Mouse (Mus musculus) midbrain, embryonic 11.5 days (tissue): Measurements from ENCODE around the gene Tbc1d12. TPM values are rescaled to one million over a fixed set of nuclear protein-coding genes. Genes with fewer than 3 reads are reported as not detected.
A peak's percentile ranks its signal among the peaks of the same experiment; 100 is the strongest.

ENCODE experiments used
- ATAC-seq: fragments of 200-750 bp; cut with Nextera tagmentation; 2 replicates; pipeline ENCODE4 v1.8.0; 2017; ENCODE audit warnings: moderate TSS enrichment, moderate library complexity; ENCODE audit not compliant: low FRiP score
- DNase-seq: peaks from one replicate; pipeline ENCODE4 v3.0.0; 2015; ENCODE audit warnings: low spot score; ENCODE audit errors: missing footprints
- H3K27ac ChIP-seq: fragments of 300-500 bp; sonication (generic); 2 replicates; pipeline ENCODE4 v1.5.1; 2014; ENCODE audit warnings: low read depth, low read length
- H3K27me3 ChIP-seq: fragments of 300-500 bp; sonication (generic); 2 replicates; pipeline ENCODE4 v1.6.1; 2014; ENCODE audit warnings: mild to moderate bottlenecking, low read length, moderate library complexity, mixed read lengths; ENCODE audit not compliant: control insufficient read depth, insufficient read depth
- H3K36me3 ChIP-seq: fragments of 300-500 bp; sonication (generic); 2 replicates; pipeline ENCODE4 v1.6.1; 2014; ENCODE audit warnings: mild to moderate bottlenecking, low read length, moderate library complexity, mixed read lengths; ENCODE audit not compliant: control insufficient read depth, insufficient read depth
- H3K4me1 ChIP-seq: fragments of 300-500 bp; sonication (generic); 2 replicates; pipeline ENCODE4 v1.6.1; 2014; ENCODE audit warnings: low read length; ENCODE audit not compliant: control insufficient read depth, insufficient read depth
- H3K4me2 ChIP-seq: fragments of 300-500 bp; sonication (generic); 2 replicates; pipeline ENCODE4 v1.6.1; 2014; ENCODE audit warnings: mild to moderate bottlenecking, moderate library complexity
- H3K4me3 ChIP-seq: fragments of 300-500 bp; sonication (generic); 2 replicates; pipeline ENCODE4 v1.5.1; 2014; ENCODE audit warnings: low read depth, low read length
- H3K9ac ChIP-seq: fragments of 300-500 bp; sonication (generic); 2 replicates; pipeline ENCODE4 v1.6.1; 2014; ENCODE audit warnings: low read length
- H3K9me3 ChIP-seq: fragments of 300-500 bp; sonication (generic); 2 replicates; pipeline ENCODE4 v1.6.1; 2016; ENCODE audit warnings: low read length; ENCODE audit not compliant: control insufficient read depth
- WGBS: fragments of 180-500 bp; shearing (Covaris S2); extraction: QIAGEN DNeasy Blood & Tissue Kit; methylation state at CpG from one replicate; pipeline ENCODE4 v1.1.7; 2014; 5-methylcytosine and 5-hydroxymethylcytosine counted together
- polyA plus RNA-seq: library from polyadenylated mRNA; unstranded; fragments of >200 nt; fragmentation: Nextera tagmentation; extraction: Ambion mirVana; gene quantifications from 2 replicates; pipeline ENCODE4 v1.2.1, GENCODE M21; 2014

The Tbc1d12 gene
- polyA plus RNA-seq, 1 experiment from 2014 or later = 3.3 TPM

GRCm38 (mm10) chr19:38930252-38930787, 93.9 kb downstream of the Tbc1d12 start:
- Histone ChIP-seq H3K9me3 (no peaks in the 10 kb centered on the region), H3K4me2 (peak overlapping the region; percentile 82), H3K36me3 (peaks cover 4% of the 10 kb centered on the region; the same call in 1 of the 2 replicates), H3K27me3 (no peaks in the 10 kb centered on the region), H3K27ac (no peak overlapping the region), H3K4me1 (peaks cover 6% of the 10 kb centered on the region; the same call in 1 of the 2 replicates), H3K9ac (peak overlapping the region; percentile 92), H3K4me3 (peak overlapping the region; percentile 81)
- DNase-seq (no peak), ATAC-seq (peak; percentile 52)
- WGBS = 2% methylated on average over 23 of the region's 23 CpGs

DNA sequence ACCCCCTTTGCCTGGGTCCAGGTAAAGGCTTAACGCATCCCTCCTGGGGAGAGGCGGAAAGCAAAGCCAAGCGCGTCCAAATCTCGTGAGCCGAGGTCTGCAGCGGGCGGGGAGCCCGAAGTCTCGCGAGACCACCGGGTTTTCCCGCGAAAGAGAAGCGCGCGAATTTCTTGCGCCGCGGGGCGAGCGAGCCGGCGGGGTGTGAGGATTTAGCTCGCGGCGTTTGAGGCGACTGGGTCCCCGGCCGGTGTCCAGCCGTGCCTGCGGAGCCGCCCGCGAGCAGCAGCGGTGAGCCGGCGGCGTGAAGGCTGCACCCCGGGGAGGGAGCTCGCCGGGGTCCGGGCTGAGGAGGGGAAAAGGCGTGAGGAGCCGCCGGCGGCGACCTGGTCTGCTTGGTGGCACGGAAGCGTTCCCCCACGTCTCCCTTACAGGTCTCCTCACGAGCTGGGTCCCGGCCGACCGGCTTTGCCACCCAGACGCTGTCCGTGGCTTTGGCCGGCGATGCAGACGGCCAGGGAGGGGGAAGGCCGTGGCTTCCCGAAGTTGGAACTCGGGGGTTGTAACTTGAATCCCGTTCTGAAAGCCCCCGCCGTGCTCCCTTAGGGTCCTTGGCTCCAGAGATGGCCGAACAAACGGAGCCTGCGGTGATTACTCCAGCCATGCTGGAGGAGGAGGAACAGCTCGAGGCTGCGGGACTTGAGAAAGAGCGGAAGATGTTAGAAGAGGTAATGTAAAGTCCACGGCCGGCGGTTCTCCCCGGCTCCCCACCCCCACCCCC, 94.6 kb downstream of the Tbc1d12 start, which contains the start of gene Hells:
Gene Hells, plus strand, starts transcription at position 128 of the 778 bp plus-strand sequence.
- WGBS = under 1% methylated on average over 72 of the region's 76 CpGs
- no peaks in the 10 kb centered on the region for H3K9me3 ChIP-seq
- H3K4me2 ChIP-seq = peak within 1 kb of the TSS; percentile 82
- H3K9ac ChIP-seq = peak within 1 kb of the TSS; percentile 92
- H3K4me3 ChIP-seq = peak within 1 kb of the TSS; percentile 81
- H3K4me1 ChIP-seq = peaks cover 6% of the 10 kb centered on the region; the same call in 1 of the 2 replicates
- peaks cover 5% of the 10 kb centered on the region; the same call in 1 of the 2 replicates for H3K36me3 ChIP-seq
- H3K27me3 ChIP-seq = no peaks in the 10 kb centered on the region
- H3K27ac ChIP-seq = peak within 1 kb of the TSS; percentile 30
- ATAC-seq (peak; percentile 91), DNase-seq (peak; percentile 99)

- H3K36me3 ChIP-seq = peaks cover 7% of the 10 kb centered on the region; the same call in 1 of the 2 replicates
- H3K4me1 ChIP-seq = peaks cover 6% of the 10 kb centered on the region; the same call in 1 of the 2 replicates
- WGBS = 2% methylated on average over 6 of the region's 6 CpGs
- H3K9me3 ChIP-seq = no peaks in the 10 kb centered on the region
- peak overlapping the region; percentile 82 for H3K4me2 ChIP-seq
- no peak overlapping the region for H3K27ac ChIP-seq
- DNase-seq (peak; percentile 87), ATAC-seq (no peak)
- H3K27me3 ChIP-seq = no peaks in the 10 kb centered on the region
- H3K4me3 ChIP-seq = peak overlapping the region; percentile 81
- peak overlapping the region; percentile 92 for H3K9ac ChIP-seq
These were observed 95.1 kb downstream of the Tbc1d12 start for GRCm38 (mm10) chr19:38931566-38931890.

GRCm38 (mm10) chr19:38944590-38945307, 108.4 kb downstream of the Tbc1d12 start:
- no peak overlapping the region for H3K27ac ChIP-seq
- DNase-seq (no peak), ATAC-seq (no peak)
- H3K4me2 ChIP-seq = no peak overlapping the region
- no peak overlapping the region for H3K4me3 ChIP-seq
- no peaks in the 10 kb centered on the region for H3K9me3 ChIP-seq
- H3K9ac ChIP-seq = no peak overlapping the region
- H3K4me1 ChIP-seq = no peaks in the 10 kb centered on the region
- no peaks in the 10 kb centered on the region for H3K27me3 ChIP-seq
- peaks cover 6% of the 10 kb centered on the region for H3K36me3 ChIP-seq
- 83% methylated on average over 2 of the region's 2 CpGs for WGBS

Other genes starting within 250 kb of the Tbc1d12 start
- 10.5 and 13.0 TPM in 2 replicates for gene Noc3l, start 17.3 kb upstream of the Tbc1d12 start, polyA plus RNA-seq
- 94.3 and 95.7 TPM in 2 replicates for gene Hells, start 94.3 kb downstream of the Tbc1d12 start, polyA plus RNA-seq
- 0.15 TPM in 1 of 2 replicates, not detected in the other for gene Cyp2c55, start 170.4 kb downstream of the Tbc1d12 start, polyA plus RNA-seq
- not detected in 2 replicates for gene Cyp2c65, start 224.4 kb downstream of the Tbc1d12 start, polyA plus RNA-seq